Mouse (Mus musculus): Measurements from ENCODE around the gene Zbtb34. TPM values are rescaled to one million over a fixed set of nuclear protein-coding genes. Genes with fewer than 3 reads are reported as not detected.

Gene Zbtb34
- polyA plus RNA-seq, 1 experiment from 2014 or later = 1.1 TPM

GRCm38 (mm10) chr2:33399091-33399490 lies 32.0 kb downstream of the Zbtb34 start:
- TF ChIP-seq CTCF (IDR thresholded peaks at IDR 0.05; ENCODE audit: low read depth) = no peak
- Histone ChIP-seq H3K9ac (replicated peaks) (no peak overlapping the region), H3K4me2 (ENCODE audit: low read depth, low read length) (no peak overlapping the region), H3K36me3 (replicated peaks; ENCODE audit: insufficient read depth, low read length) (no peaks in the 10 kb centered on the region), H3K27ac (ENCODE audit: low read depth) (no peak overlapping the region), H3K4me1 (ENCODE audit: insufficient read depth) (peaks cover 11% of the 10 kb centered on the region), H3K4me3 (ENCODE audit: low read depth, low read length) (no peak overlapping the region), H3K27me3 (ENCODE audit: insufficient read depth, low read length) (no peaks in the 10 kb centered on the region), H3K9me3 (ENCODE audit: low read length) (no peaks in the 10 kb centered on the region)
- ATAC-seq (no peak), DNase-seq (peak; percentile 43)
- 69% methylated on average over 7 of the region's 7 CpGs for WGBS (ENCODE audit: insufficient replicate concordance)

GRCm38 (mm10) chr2:33397036-33397435 lies 34.1 kb downstream of the Zbtb34 start:
- H3K9ac ChIP-seq (replicated peaks) = no peak overlapping the region
- H3K9me3 ChIP-seq (ENCODE audit: low read length) = no peaks in the 10 kb centered on the region
- H3K4me1 ChIP-seq (ENCODE audit: insufficient read depth) = peaks cover 3% of the 10 kb centered on the region; the same call in 1 of the 2 replicates
- H3K4me2 ChIP-seq (ENCODE audit: low read depth, low read length) = no peak overlapping the region
- DNase-seq (no peak), ATAC-seq (no peak)
- no peak overlapping the region for H3K27ac ChIP-seq (ENCODE audit: low read depth)
- 74% methylated on average over 4 of the region's 4 CpGs for WGBS (ENCODE audit: insufficient replicate concordance)
- TF ChIP-seq EP300 (IDR thresholded peaks at IDR 0.05; ENCODE audit: low read depth) (no peak), CTCF (IDR thresholded peaks at IDR 0.05; ENCODE audit: low read depth) (no peak)
- H3K4me3 ChIP-seq (ENCODE audit: low read depth, low read length) = no peak overlapping the region
- H3K27me3 ChIP-seq (ENCODE audit: insufficient read depth, low read length) = no peaks in the 10 kb centered on the region
- H3K36me3 ChIP-seq (replicated peaks; ENCODE audit: insufficient read depth, low read length) = no peaks in the 10 kb centered on the region

GRCm38 (mm10) chr2:33395053-33395452 lies 36.1 kb downstream of the Zbtb34 start:
- no peaks in the 10 kb centered on the region for H3K36me3 ChIP-seq (replicated peaks; ENCODE audit: insufficient read depth, low read length)
- no peak for TF ChIP-seq EP300 (IDR thresholded peaks at IDR 0.05; ENCODE audit: low read depth)
- no peak for TF ChIP-seq CTCF (IDR thresholded peaks at IDR 0.05; ENCODE audit: low read depth)
- no peak for DNase-seq
- no peaks in the 10 kb centered on the region for H3K27me3 ChIP-seq (ENCODE audit: insufficient read depth, low read length)
- H3K9me3 ChIP-seq (ENCODE audit: low read length) = no peaks in the 10 kb centered on the region
- H3K4me1 ChIP-seq (ENCODE audit: insufficient read depth) = no peaks in the 10 kb centered on the region
- 78% methylated on average over 2 of the region's 2 CpGs for WGBS (ENCODE audit: insufficient replicate concordance)
- no peak overlapping the region for H3K4me3 ChIP-seq (ENCODE audit: low read depth, low read length)
- H3K27ac ChIP-seq (ENCODE audit: low read depth) = no peak overlapping the region
- no peak overlapping the region for H3K9ac ChIP-seq (replicated peaks)
- ATAC-seq = no peak
- H3K4me2 ChIP-seq (ENCODE audit: low read depth, low read length) = no peak overlapping the region

DNA sequence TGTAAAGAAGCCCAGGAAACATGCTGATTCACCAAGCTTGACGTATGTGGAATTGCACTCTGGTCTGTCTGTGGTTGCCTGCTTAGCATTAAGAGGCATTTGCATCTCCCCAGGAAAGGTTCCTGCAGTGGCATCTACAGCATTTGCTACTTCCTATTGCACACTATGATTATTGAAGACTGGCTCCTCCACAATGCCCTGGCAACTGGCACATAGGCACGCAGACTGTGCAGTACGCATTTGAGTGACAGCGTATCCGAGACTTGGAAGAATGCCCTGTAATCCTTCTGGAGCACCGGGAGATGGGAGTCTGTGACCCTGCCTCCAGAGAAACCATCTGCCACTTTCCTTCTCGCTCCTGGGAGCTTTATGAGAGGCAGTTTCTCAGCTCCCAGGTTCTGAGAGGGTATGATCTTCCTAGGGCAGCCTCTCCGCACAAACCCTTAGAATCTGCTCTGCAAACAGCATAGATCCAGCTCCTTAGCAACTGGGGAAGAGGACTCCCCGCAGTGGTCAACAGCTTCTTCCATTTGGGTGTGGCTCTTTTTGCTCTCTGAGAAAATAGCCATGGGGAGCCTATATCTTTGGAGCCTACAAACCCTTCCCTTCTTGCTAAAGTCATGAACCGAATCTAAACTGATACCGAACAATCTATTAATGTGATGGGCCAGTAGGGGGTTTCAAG lies 37.0 kb downstream of the Zbtb34 start:
- ATAC-seq (no peak), DNase-seq (no peak)
- H3K9me3 ChIP-seq (ENCODE audit: low read length) = no peaks in the 10 kb centered on the region
- no peak for TF ChIP-seq EP300 (IDR thresholded peaks at IDR 0.05; ENCODE audit: low read depth)
- TF ChIP-seq CTCF (IDR thresholded peaks at IDR 0.05; ENCODE audit: low read depth) = no peak
- no peaks in the 10 kb centered on the region for H3K27me3 ChIP-seq (ENCODE audit: insufficient read depth, low read length)
- H3K4me2 ChIP-seq (ENCODE audit: low read depth, low read length) = no peak overlapping the region
- H3K4me1 ChIP-seq (ENCODE audit: insufficient read depth) = no peaks in the 10 kb centered on the region
- no peaks in the 10 kb centered on the region for H3K36me3 ChIP-seq (replicated peaks; ENCODE audit: insufficient read depth, low read length)
- no peak overlapping the region for H3K27ac ChIP-seq (ENCODE audit: low read depth)
- no peak overlapping the region for H3K9ac ChIP-seq (replicated peaks)
- no peak overlapping the region for H3K4me3 ChIP-seq (ENCODE audit: low read depth, low read length)
- WGBS (ENCODE audit: insufficient replicate concordance) = 73% methylated on average over 11 of the region's 11 CpGs

GRCm38 (mm10) chr2:33393021-33393420 lies 38.1 kb downstream of the Zbtb34 start:
- Histone ChIP-seq H3K4me2 (ENCODE audit: low read depth, low read length) (no peak overlapping the region), H3K36me3 (replicated peaks; ENCODE audit: insufficient read depth, low read length) (no peaks in the 10 kb centered on the region), H3K9ac (replicated peaks) (no peak overlapping the region), H3K4me1 (ENCODE audit: insufficient read depth) (no peaks in the 10 kb centered on the region), H3K27ac (ENCODE audit: low read depth) (no peak overlapping the region), H3K4me3 (ENCODE audit: low read depth, low read length) (no peak overlapping the region), H3K9me3 (ENCODE audit: low read length) (no peaks in the 10 kb centered on the region), H3K27me3 (ENCODE audit: insufficient read depth, low read length) (no peaks in the 10 kb centered on the region)
- ATAC-seq (no peak), DNase-seq (no peak)
- TF ChIP-seq CTCF (IDR thresholded peaks at IDR 0.05; ENCODE audit: low read depth) (no peak), EP300 (IDR thresholded peaks at IDR 0.05; ENCODE audit: low read depth) (no peak)

DNA sequence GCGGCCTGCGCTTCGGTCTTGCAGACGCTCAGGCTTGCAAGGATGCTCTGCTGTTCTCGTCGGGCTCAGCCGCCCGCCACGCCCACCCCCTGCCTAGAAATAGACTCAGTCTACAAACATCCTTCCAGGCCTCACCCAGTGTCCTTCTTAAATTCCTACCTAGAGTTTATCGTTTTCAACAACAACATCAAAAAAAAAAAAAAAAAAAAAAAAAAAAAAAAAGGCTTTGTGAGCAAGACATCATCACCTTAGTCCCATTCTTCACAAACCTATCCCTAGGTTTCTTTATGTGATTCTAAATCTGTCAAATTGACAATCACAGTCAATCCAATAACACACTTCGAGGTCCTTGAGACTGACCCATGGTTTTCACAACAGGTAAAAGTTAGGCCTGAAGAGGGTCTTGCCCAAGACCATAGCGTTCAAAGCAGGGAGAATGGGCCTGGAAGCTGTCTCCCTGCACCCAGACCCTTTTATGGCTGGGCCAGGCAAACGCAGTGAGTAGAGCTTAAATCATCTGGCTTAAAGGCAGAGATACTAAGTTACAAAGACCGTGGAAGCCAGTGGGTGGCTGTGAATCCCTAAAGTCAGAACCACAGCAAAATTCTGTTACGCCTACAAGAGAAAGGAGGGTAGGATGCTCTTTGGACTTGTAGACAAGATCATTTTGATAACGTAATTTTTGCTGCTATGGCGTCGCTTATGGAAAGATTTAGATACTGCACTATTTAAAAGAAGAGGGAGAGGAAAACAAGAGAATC lies 59.3 kb downstream of the Zbtb34 start:
- no peak for DNase-seq
- H3K9ac ChIP-seq (replicated peaks) = no peak overlapping the region

More for the DNA sequence above, 59.3 kb downstream of the Zbtb34 start:
- Histone ChIP-seq H3K9me3 (ENCODE audit: low read length) (no peaks in the 10 kb centered on the region), H3K27ac (ENCODE audit: low read depth) (no peak overlapping the region), H3K4me2 (ENCODE audit: low read depth, low read length) (peak overlapping the region; percentile 88), H3K36me3 (replicated peaks; ENCODE audit: insufficient read depth, low read length) (no peaks in the 10 kb centered on the region), H3K4me3 (ENCODE audit: low read depth, low read length) (peak overlapping the region; percentile 55), H3K27me3 (ENCODE audit: insufficient read depth, low read length) (no peaks in the 10 kb centered on the region), H3K4me1 (ENCODE audit: insufficient read depth) (peaks cover 3% of the 10 kb centered on the region; the same call in 1 of the 2 replicates)
- no peak for ATAC-seq
- TF ChIP-seq EP300 (IDR thresholded peaks at IDR 0.05; ENCODE audit: low read depth) = no peak
- TF ChIP-seq CTCF (IDR thresholded peaks at IDR 0.05; ENCODE audit: low read depth) = no peak
- WGBS (ENCODE audit: insufficient replicate concordance) = 36% methylated on average over 16 of the region's 18 CpGs

All from liver, postnatal 0 days (tissue).